32 mouse cellular contexts compared by ENCODE assay signal in genomic region chr3:62047704-62048506, GRCm38 (mm10).
DNase-seq lines count a peak whose midpoint lies in the region; ATAC-seq and TF ChIP-seq lines count a peak whose summit lies in the region.
"Had no signal": no experiment of that assay in that cellular context is flagged by ENCODE, and none has a peak within 500 bp of the region (broad histone marks: within the 10 kb centered on the region; RNA-seq: fewer than 3 reads in every experiment).

No protein-coding gene starts in this region.

- H3K27me3 ChIP-seq in forebrain, embryonic 14.5 days (replicated peaks; ENCODE audit: control insufficient read depth, insufficient read depth, low read length): no peaks in the 10 kb centered on the region
- H3K27me3 ChIP-seq in forebrain, embryonic 12.5 days: no peaks in the 10 kb centered on the region
- H3K27me3 ChIP-seq in midbrain, postnatal 0 days (ENCODE audit: insufficient read depth, low read length): no peaks in the 10 kb centered on the region
- no peaks in the 10 kb centered on the region for H3K27me3 ChIP-seq in midbrain, embryonic 11.5 days (ENCODE audit: control insufficient read depth, insufficient read depth, low read length)
- no peaks in the 10 kb centered on the region for H3K27me3 ChIP-seq in forebrain, postnatal 0 days (ENCODE audit: insufficient read depth, low read length)
- H3K27me3 ChIP-seq: embryonic facial prominence, embryonic 13.5 days; heart, embryonic 15.5 days; hindbrain, embryonic 15.5 days; intestine, embryonic 15.5 days; Patski had no signal

- H3K27ac ChIP-seq in forebrain, embryonic 14.5 days (ENCODE audit: low read depth, low read length): 0 out of 2 replicates have a peak overlapping the region, but pooled peaks have one; percentile 40
- no peak overlapping the region for H3K27ac ChIP-seq in forebrain, embryonic 12.5 days
- H3K27ac ChIP-seq in midbrain, postnatal 0 days (ENCODE audit: low read depth, low read length): no peak overlapping the region
- H3K27ac ChIP-seq in midbrain, embryonic 11.5 days (ENCODE audit: low read depth, low read length): no peak overlapping the region
- H3K27ac ChIP-seq in forebrain, postnatal 0 days (ENCODE audit: low read depth, low read length): no peak overlapping the region
- H3K27ac ChIP-seq: embryonic facial prominence, embryonic 13.5 days; heart, embryonic 10.5 days; heart, embryonic 15.5 days; hindbrain, embryonic 15.5 days; intestine, embryonic 15.5 days; kidney, postnatal 0 days; liver, embryonic 14.5 days; macrophage had no signal

- no peak overlapping the region for H3K4me3 ChIP-seq in forebrain, embryonic 14.5 days (ENCODE audit: low read depth, low read length)
- H3K4me3 ChIP-seq in forebrain, embryonic 12.5 days (replicated peaks): no peak overlapping the region
- no peak overlapping the region for H3K4me3 ChIP-seq in midbrain, postnatal 0 days (ENCODE audit: low read depth, low read length)
- H3K4me3 ChIP-seq in midbrain, embryonic 11.5 days (ENCODE audit: low read depth, low read length): no peak overlapping the region
- H3K4me3 ChIP-seq in forebrain, postnatal 0 days (ENCODE audit: low read depth, low read length): no peak overlapping the region
- H3K4me3 ChIP-seq: embryonic facial prominence, embryonic 13.5 days; heart, embryonic 10.5 days; heart, embryonic 15.5 days; hindbrain, embryonic 15.5 days; intestine, embryonic 15.5 days had no signal

- intact Hi-C loops in heart, postnatal 36 days (cut with DNase I): no loop called here

- DNase-seq in forebrain, embryonic 14.5 days (ENCODE audit: low spot score): peak; percentile 80
- peak; percentile 1 for DNase-seq in midbrain, postnatal 0 days (ENCODE audit: low spot score)
- DNase-seq in midbrain, embryonic 11.5 days (ENCODE audit: low spot score, missing footprints): no peak
- DNase-seq in forebrain, postnatal 0 days: peak; percentile 15
- DNase-seq in heart, postnatal 36 days: no peak
- DNase-seq in spleen, adult 18-20 months: no peak
- DNase-seq: adrenal gland, postnatal 10 days; cerebellum, adult 18-20 months; cerebellum, postnatal 10 days; gastrocnemius, postnatal 25 days; heart, adult 11 months; kidney, adult 8-10 months; kidney, postnatal 4 days; liver; lung, adult 2 months; lung, postnatal 10 days; midbrain, embryonic 14.5 days; retina, postnatal 1 day; right cerebral cortex, postnatal 14 days; thymus, adult 18-20 months; thymus, postnatal 36 days had no signal

- no peak overlapping the region for H3K9ac ChIP-seq in forebrain, embryonic 14.5 days (ENCODE audit: low read length)
- no peak overlapping the region for H3K9ac ChIP-seq in forebrain, embryonic 12.5 days
- no peak overlapping the region for H3K9ac ChIP-seq in midbrain, postnatal 0 days (replicated peaks; ENCODE audit: low read length, poor library complexity, severe bottlenecking)
- no peak overlapping the region for H3K9ac ChIP-seq in midbrain, embryonic 11.5 days (ENCODE audit: low read length)
- no peak overlapping the region for H3K9ac ChIP-seq in forebrain, postnatal 0 days
- H3K9ac ChIP-seq: embryonic facial prominence, embryonic 13.5 days; heart, embryonic 15.5 days; hindbrain, embryonic 15.5 days; intestine, embryonic 15.5 days; liver, embryonic 14.5 days had no signal

- TF ChIP-seq CTCF in midbrain, postnatal 0 days (IDR thresholded peaks at IDR 0.05): no peak
- TF ChIP-seq CTCF in forebrain, postnatal 0 days (IDR thresholded peaks at IDR 0.05; ENCODE audit: low read depth): no peak

- H3K9me3 ChIP-seq in forebrain, embryonic 14.5 days (replicated peaks; ENCODE audit: control insufficient read depth, low read length): no peaks in the 10 kb centered on the region
- no peaks in the 10 kb centered on the region for H3K9me3 ChIP-seq in forebrain, embryonic 12.5 days
- no peaks in the 10 kb centered on the region for H3K9me3 ChIP-seq in midbrain, postnatal 0 days (ENCODE audit: low read length)
- H3K9me3 ChIP-seq in midbrain, embryonic 11.5 days (ENCODE audit: control insufficient read depth, low read length): no peaks in the 10 kb centered on the region
- no peaks in the 10 kb centered on the region for H3K9me3 ChIP-seq in forebrain, postnatal 0 days (ENCODE audit: low read length)
- H3K9me3 ChIP-seq: embryonic facial prominence, embryonic 13.5 days; G1E; heart, embryonic 15.5 days; hindbrain, embryonic 15.5 days; intestine, embryonic 15.5 days had no signal

- ATAC-seq in forebrain, embryonic 14.5 days: peak; percentile 69
- ATAC-seq in forebrain, embryonic 12.5 days (ENCODE audit: low FRiP score): no peak
- no peak for ATAC-seq in midbrain, postnatal 0 days (ENCODE audit: low FRiP score)
- ATAC-seq in midbrain, embryonic 11.5 days (ENCODE audit: low FRiP score): no peak
- peak; percentile 73 for ATAC-seq in forebrain, postnatal 0 days
- ATAC-seq: intestine, embryonic 15.5 days; Patski had no signal

- no peaks in the 10 kb centered on the region for H3K4me1 ChIP-seq in forebrain, embryonic 14.5 days (ENCODE audit: control insufficient read depth, insufficient read depth, low read length)
- no peaks in the 10 kb centered on the region for H3K4me1 ChIP-seq in forebrain, embryonic 12.5 days
- no peaks in the 10 kb centered on the region for H3K4me1 ChIP-seq in midbrain, postnatal 0 days (ENCODE audit: insufficient read depth, low read length)
- H3K4me1 ChIP-seq in midbrain, embryonic 11.5 days (ENCODE audit: control insufficient read depth, insufficient read depth, low read length): no peaks in the 10 kb centered on the region
- H3K4me1 ChIP-seq in forebrain, postnatal 0 days (ENCODE audit: insufficient read depth): no peaks in the 10 kb centered on the region
- H3K4me1 ChIP-seq: embryonic facial prominence, embryonic 13.5 days; heart, embryonic 10.5 days; heart, embryonic 15.5 days; hindbrain, embryonic 15.5 days; intestine, embryonic 15.5 days had no signal

- H3K36me3 ChIP-seq in forebrain, embryonic 14.5 days (ENCODE audit: control insufficient read depth, insufficient read depth, low read length): no peaks in the 10 kb centered on the region
- H3K36me3 ChIP-seq in forebrain, embryonic 12.5 days (replicated peaks): no peaks in the 10 kb centered on the region
- H3K36me3 ChIP-seq in midbrain, postnatal 0 days (ENCODE audit: insufficient read depth, low read length): no peaks in the 10 kb centered on the region
- no peaks in the 10 kb centered on the region for H3K36me3 ChIP-seq in midbrain, embryonic 11.5 days (ENCODE audit: control insufficient read depth, insufficient read depth, low read length)
- no peaks in the 10 kb centered on the region for H3K36me3 ChIP-seq in forebrain, postnatal 0 days (ENCODE audit: insufficient read depth)
- H3K36me3 ChIP-seq: embryonic facial prominence, embryonic 13.5 days; G1E; heart, embryonic 10.5 days; heart, embryonic 15.5 days; hindbrain, embryonic 15.5 days; intestine, embryonic 15.5 days had no signal

- H3K4me2 ChIP-seq in forebrain, embryonic 14.5 days (ENCODE audit: low read length): no peak overlapping the region
- no peak overlapping the region for H3K4me2 ChIP-seq in forebrain, embryonic 12.5 days
- H3K4me2 ChIP-seq in midbrain, postnatal 0 days (ENCODE audit: low read depth, low read length, poor library complexity, severe bottlenecking): no peak overlapping the region
- H3K4me2 ChIP-seq in midbrain, embryonic 11.5 days: no peak overlapping the region
- H3K4me2 ChIP-seq in forebrain, postnatal 0 days (ENCODE audit: low read depth): no peak overlapping the region
- H3K4me2 ChIP-seq: embryonic facial prominence, embryonic 13.5 days; heart, embryonic 15.5 days; hindbrain, embryonic 15.5 days; intestine, embryonic 15.5 days had no signal

- 63% methylated on average over 4 of the region's 4 CpGs for WGBS in forebrain, embryonic 14.5 days
- 77% methylated on average over 4 of the region's 4 CpGs for WGBS in forebrain, embryonic 12.5 days
- 80% methylated on average over 4 of the region's 4 CpGs for WGBS in midbrain, postnatal 0 days
- WGBS in midbrain, embryonic 11.5 days: 92% methylated on average over 4 of the region's 4 CpGs
- 46% methylated on average over 4 of the region's 4 CpGs for WGBS in forebrain, postnatal 0 days

Comparison
In these comparisons a context has a peak if more than half of its experiments do, and no peak if none do; other contexts are left out.
1. ATAC-seq: peak in forebrain, embryonic 14.5 days (single experiment) and forebrain, postnatal 0 days (single experiment); none in forebrain, embryonic 12.5 days (single experiment), midbrain, postnatal 0 days (single experiment) and midbrain, embryonic 11.5 days (single experiment).
2. DNase-seq: peak in forebrain, embryonic 14.5 days (single experiment), midbrain, postnatal 0 days (single experiment) and forebrain, postnatal 0 days (single experiment); none in midbrain, embryonic 11.5 days (single experiment), heart, postnatal 36 days (0 of 2) and spleen, adult 18-20 months (0 of 2).